Mouse (Mus musculus): Measurements from ENCODE around the gene 4930544D05Rik.

- TF ChIP-seq CTCF (IDR thresholded peaks at IDR 0.05; ENCODE audit: control insufficient read depth, insufficient read depth, insufficient read length) (no peak), USF1 (IDR thresholded peaks at IDR 0.05; ENCODE audit: low read depth) (no peak), CEBPB (IDR thresholded peaks at IDR 0.05; ENCODE audit: low read depth) (no peak), FOSL1 (IDR thresholded peaks at IDR 0.05; ENCODE audit: insufficient read depth, low read length, poor library complexity, severe bottlenecking) (no peak), MAX (IDR thresholded peaks at IDR 0.05) (no peak), MYOD1 (IDR thresholded peaks at IDR 0.05; ENCODE audit: control insufficient read depth, insufficient read length, low read depth) (no peak), MYOG (IDR thresholded peaks at IDR 0.05; ENCODE audit: control insufficient read depth, extremely low read depth, insufficient read length) (no peak)
Observed at GRCm38 (mm10) chr11:70586954-70587353, 28.7 kb upstream of the 4930544D05Rik start.
